Mouse (Mus musculus) neural tube, embryonic 12.5 days (tissue): ENCODE measurements around the gene Kcnq4. TPM values are rescaled to one million over a fixed set of nuclear protein-coding genes. Genes with fewer than 3 reads are reported as not detected.
A peak's percentile ranks its signal among the peaks of the same experiment; 100 is the strongest.

ENCODE experiments used
- ATAC-seq: fragments of 200-750 bp; cut with Nextera tagmentation; 2 replicates; pipeline ENCODE4 v1.8.0; 2017; ENCODE audit warnings: low read depth, mild to moderate bottlenecking, moderate TSS enrichment, moderate library complexity; ENCODE audit not compliant: low FRiP score
- H3K27ac ChIP-seq: fragments of 300-500 bp; sonication (generic); 2 replicates; pipeline ENCODE4 v1.5.1; 2016
- H3K27me3 ChIP-seq: fragments of 300-500 bp; sonication (generic); replicated peaks from 2 replicates; pipeline ENCODE4 v1.6.1; 2016; ENCODE audit warnings: mild to moderate bottlenecking
- H3K36me3 ChIP-seq: fragments of 300-500 bp; sonication (generic); 2 replicates; pipeline ENCODE4 v1.6.1; 2016; ENCODE audit warnings: mild to moderate bottlenecking
- H3K4me1 ChIP-seq: fragments of 300-500 bp; sonication (generic); 2 replicates; pipeline ENCODE4 v1.6.1; 2016
- H3K4me2 ChIP-seq: fragments of 300-500 bp; sonication (generic); replicated peaks from 2 replicates; pipeline ENCODE4 v1.6.1; 2016; ENCODE audit warnings: mild to moderate bottlenecking
- H3K4me3 ChIP-seq: fragments of 300-500 bp; sonication (generic); 2 replicates; pipeline ENCODE4 v1.5.1; 2016
- H3K9ac ChIP-seq: fragments of 300-500 bp; sonication (generic); 2 replicates; pipeline ENCODE4 v1.6.1; 2016; ENCODE audit warnings: mild to moderate bottlenecking
- H3K9me3 ChIP-seq: fragments of 300-500 bp; sonication (generic); 2 replicates; pipeline ENCODE4 v1.6.1; 2016; ENCODE audit warnings: mild to moderate bottlenecking
- WGBS: fragments of 180-500 bp; shearing (Covaris S2); methylation state at CpG from one replicate; pipeline ENCODE4 v1.1.7; 2016; 5-methylcytosine and 5-hydroxymethylcytosine counted together
- polyA plus RNA-seq: library from polyadenylated mRNA; unstranded; fragments of >200 nt; fragmentation: Nextera tagmentation; extraction: Ambion mirVana; gene quantifications from 2 replicates; pipeline ENCODE4 v1.2.1, GENCODE M21; 2016

Gene Kcnq4
- polyA plus RNA-seq, 1 experiment from 2014 or later = 5.0 TPM

- 0 out of 2 replicates have a peak, but pooled peaks cover 2% of the 10 kb centered on the region for H3K4me1 ChIP-seq
- H3K27ac ChIP-seq = no peak overlapping the region
- H3K36me3 ChIP-seq = no peaks in the 10 kb centered on the region
- ATAC-seq = no peak
- H3K9ac ChIP-seq = no peak overlapping the region
- H3K9me3 ChIP-seq = no peaks in the 10 kb centered on the region
- H3K4me2 ChIP-seq = no peak overlapping the region
- 45% methylated on average over 10 of the region's 10 CpGs for WGBS
- no peak overlapping the region for H3K4me3 ChIP-seq
- H3K27me3 ChIP-seq = peaks cover 18% of the 10 kb centered on the region
Observed at GRCm38 (mm10) chr4:120692717-120693116, 55.7 kb downstream of the Kcnq4 start.

GRCm38 (mm10) chr4:120689317-120689716, 59.1 kb downstream of the Kcnq4 start:
- Histone ChIP-seq H3K36me3 (no peaks in the 10 kb centered on the region), H3K9ac (no peak overlapping the region), H3K4me1 (no peaks in the 10 kb centered on the region; the same call in 1 of the 2 replicates), H3K4me2 (no peak overlapping the region), H3K4me3 (no peak overlapping the region), H3K27me3 (0 out of 2 replicates have a peak, but pooled peaks cover 4% of the 10 kb centered on the region), H3K27ac (no peak overlapping the region), H3K9me3 (no peaks in the 10 kb centered on the region)
- no peak for ATAC-seq
- 79% methylated on average over 6 of the region's 6 CpGs for WGBS

- WGBS = 25% methylated on average over 6 of the region's 6 CpGs
- H3K27ac ChIP-seq = no peak overlapping the region
- H3K36me3 ChIP-seq = no peaks in the 10 kb centered on the region
- H3K9me3 ChIP-seq = no peaks in the 10 kb centered on the region
- peak; percentile 61; the same call in 1 of the 2 replicates for ATAC-seq
- H3K4me3 ChIP-seq = no peak overlapping the region
- H3K4me2 ChIP-seq = no peak overlapping the region
- H3K9ac ChIP-seq = no peak overlapping the region
- H3K4me1 ChIP-seq = no peaks in the 10 kb centered on the region; the same call in 1 of the 2 replicates
- 0 out of 2 replicates have a peak, but pooled peaks cover 4% of the 10 kb centered on the region for H3K27me3 ChIP-seq
Observed at GRCm38 (mm10) chr4:120687282-120687681, 61.1 kb downstream of the Kcnq4 start.

GRCm38 (mm10) chr4:120683278-120683997, 65.0 kb downstream of the Kcnq4 start:
- ATAC-seq = no peak
- Histone ChIP-seq H3K27me3 (no peaks in the 10 kb centered on the region), H3K4me2 (no peak overlapping the region), H3K9me3 (no peaks in the 10 kb centered on the region), H3K36me3 (no peaks in the 10 kb centered on the region), H3K4me3 (no peak overlapping the region), H3K9ac (no peak overlapping the region), H3K27ac (no peak overlapping the region), H3K4me1 (no peaks in the 10 kb centered on the region; the same call in 1 of the 2 replicates)
- WGBS = 58% methylated on average over 9 of the region's 9 CpGs

GRCm38 (mm10) chr4:120682168-120682567, 66.2 kb downstream of the Kcnq4 start:
- ATAC-seq = no peak
- H3K27me3 ChIP-seq = no peaks in the 10 kb centered on the region
- H3K27ac ChIP-seq = no peak overlapping the region
- H3K4me1 ChIP-seq = no peaks in the 10 kb centered on the region
- H3K4me3 ChIP-seq = no peak overlapping the region
- H3K9me3 ChIP-seq = no peaks in the 10 kb centered on the region
- WGBS = 36% methylated on average over 10 of the region's 10 CpGs
- no peak overlapping the region for H3K4me2 ChIP-seq
- no peaks in the 10 kb centered on the region for H3K36me3 ChIP-seq
- no peak overlapping the region for H3K9ac ChIP-seq

GRCm38 (mm10) chr4:120680953-120681352, 67.5 kb downstream of the Kcnq4 start:
- no peak overlapping the region for H3K4me2 ChIP-seq
- no peaks in the 10 kb centered on the region for H3K27me3 ChIP-seq
- H3K27ac ChIP-seq = no peak overlapping the region
- no peak for ATAC-seq
- no peak overlapping the region for H3K4me3 ChIP-seq
- 63% methylated on average over 7 of the region's 7 CpGs for WGBS
- H3K9me3 ChIP-seq = no peaks in the 10 kb centered on the region
- H3K36me3 ChIP-seq = no peaks in the 10 kb centered on the region
- H3K9ac ChIP-seq = no peak overlapping the region
- no peaks in the 10 kb centered on the region for H3K4me1 ChIP-seq

GRCm38 (mm10) chr4:120675640-120676039, 72.8 kb downstream of the Kcnq4 start:
- no peak overlapping the region for H3K4me3 ChIP-seq
- H3K9ac ChIP-seq = no peak overlapping the region
- H3K9me3 ChIP-seq = no peaks in the 10 kb centered on the region
- H3K27ac ChIP-seq = no peak overlapping the region
- 64% methylated on average over 2 of the region's 2 CpGs for WGBS
- H3K4me2 ChIP-seq = no peak overlapping the region
- H3K27me3 ChIP-seq = peaks cover 8% of the 10 kb centered on the region; the same call in 1 of the 2 replicates
- no peak for ATAC-seq
- no peaks in the 10 kb centered on the region for H3K4me1 ChIP-seq
- H3K36me3 ChIP-seq = no peaks in the 10 kb centered on the region

GRCm38 (mm10) chr4:120674775-120675451, 73.5 kb downstream of the Kcnq4 start:
- WGBS = 81% methylated on average over 8 of the region's 8 CpGs

GRCm38 (mm10) chr4:120673606-120674005, 74.8 kb downstream of the Kcnq4 start:
- no peak overlapping the region for H3K4me2 ChIP-seq
- no peak overlapping the region for H3K27ac ChIP-seq
- no peaks in the 10 kb centered on the region for H3K4me1 ChIP-seq
- ATAC-seq = no peak
- 82% methylated on average over 3 of the region's 3 CpGs for WGBS
- no peaks in the 10 kb centered on the region for H3K36me3 ChIP-seq
- no peak overlapping the region for H3K4me3 ChIP-seq
- no peak overlapping the region for H3K9ac ChIP-seq
- no peaks in the 10 kb centered on the region for H3K9me3 ChIP-seq
- H3K27me3 ChIP-seq = peaks cover 18% of the 10 kb centered on the region

More at GRCm38 (mm10) chr4:120674775-120675451, 73.5 kb downstream of the Kcnq4 start:
- H3K27ac ChIP-seq = no peak overlapping the region
- no peak overlapping the region for H3K4me2 ChIP-seq
- H3K4me3 ChIP-seq = no peak overlapping the region
- no peak overlapping the region for H3K9ac ChIP-seq
- no peaks in the 10 kb centered on the region for H3K9me3 ChIP-seq
- no peaks in the 10 kb centered on the region for H3K4me1 ChIP-seq
- H3K27me3 ChIP-seq = peaks cover 11% of the 10 kb centered on the region; the same call in 1 of the 2 replicates
- no peak for ATAC-seq
- no peaks in the 10 kb centered on the region for H3K36me3 ChIP-seq

- no peak for ATAC-seq
Observed at GRCm38 (mm10) chr4:120671046-120671445, 77.4 kb downstream of the Kcnq4 start.

GRCm38 (mm10) chr4:120669585-120669984, 78.8 kb downstream of the Kcnq4 start:
- WGBS = 78% methylated on average over 5 of the region's 5 CpGs
- Histone ChIP-seq H3K4me1 (peaks cover 24% of the 10 kb centered on the region), H3K9ac (no peak overlapping the region), H3K27me3 (peaks cover 43% of the 10 kb centered on the region), H3K36me3 (no peaks in the 10 kb centered on the region), H3K4me3 (no peak overlapping the region), H3K9me3 (no peaks in the 10 kb centered on the region), H3K4me2 (no peak overlapping the region), H3K27ac (no peak overlapping the region)
- ATAC-seq = no peak

More at GRCm38 (mm10) chr4:120671046-120671445, 77.4 kb downstream of the Kcnq4 start:
- WGBS = 66% methylated on average over 12 of the region's 12 CpGs
- Histone ChIP-seq H3K4me2 (no peak overlapping the region), H3K27ac (no peak overlapping the region), H3K9ac (no peak overlapping the region), H3K4me1 (peaks cover 17% of the 10 kb centered on the region), H3K4me3 (no peak overlapping the region), H3K9me3 (no peaks in the 10 kb centered on the region), H3K36me3 (no peaks in the 10 kb centered on the region), H3K27me3 (peaks cover 43% of the 10 kb centered on the region)

- H3K4me3 ChIP-seq = no peak overlapping the region
- peaks cover 43% of the 10 kb centered on the region for H3K27me3 ChIP-seq
- no peak overlapping the region for H3K4me2 ChIP-seq
- H3K36me3 ChIP-seq = no peaks in the 10 kb centered on the region
- no peak for ATAC-seq
- H3K9me3 ChIP-seq = no peaks in the 10 kb centered on the region
- no peak overlapping the region for H3K9ac ChIP-seq
- H3K4me1 ChIP-seq = peaks cover 24% of the 10 kb centered on the region
- WGBS = 85% methylated on average over 4 of the region's 4 CpGs
- no peak overlapping the region for H3K27ac ChIP-seq
Observed at GRCm38 (mm10) chr4:120668551-120668950, 79.9 kb downstream of the Kcnq4 start.
